Mouse (Mus musculus) cerebellum, adult 2 months (tissue): ENCODE results near the gene Gpcpd1.

Experiments used
- CTCF ChIP-seq: fragments of 200-500 bp; IDR thresholded peaks from 2 replicates; pipeline ENCODE4 v1.5.1; 2011; ENCODE audit warnings: low read depth, mild to moderate bottlenecking, control low read depth, low read length, moderate library complexity, borderline replicate concordance; ENCODE audit not compliant: insufficient read depth
- POLR2A ChIP-seq: fragments of 200-500 bp; IDR thresholded peaks from 2 replicates; pipeline ENCODE4 v1.6.1; 2011; ENCODE audit warnings: low read length, control low read depth, borderline replicate concordance; ENCODE audit not compliant: insufficient read depth

DNA sequence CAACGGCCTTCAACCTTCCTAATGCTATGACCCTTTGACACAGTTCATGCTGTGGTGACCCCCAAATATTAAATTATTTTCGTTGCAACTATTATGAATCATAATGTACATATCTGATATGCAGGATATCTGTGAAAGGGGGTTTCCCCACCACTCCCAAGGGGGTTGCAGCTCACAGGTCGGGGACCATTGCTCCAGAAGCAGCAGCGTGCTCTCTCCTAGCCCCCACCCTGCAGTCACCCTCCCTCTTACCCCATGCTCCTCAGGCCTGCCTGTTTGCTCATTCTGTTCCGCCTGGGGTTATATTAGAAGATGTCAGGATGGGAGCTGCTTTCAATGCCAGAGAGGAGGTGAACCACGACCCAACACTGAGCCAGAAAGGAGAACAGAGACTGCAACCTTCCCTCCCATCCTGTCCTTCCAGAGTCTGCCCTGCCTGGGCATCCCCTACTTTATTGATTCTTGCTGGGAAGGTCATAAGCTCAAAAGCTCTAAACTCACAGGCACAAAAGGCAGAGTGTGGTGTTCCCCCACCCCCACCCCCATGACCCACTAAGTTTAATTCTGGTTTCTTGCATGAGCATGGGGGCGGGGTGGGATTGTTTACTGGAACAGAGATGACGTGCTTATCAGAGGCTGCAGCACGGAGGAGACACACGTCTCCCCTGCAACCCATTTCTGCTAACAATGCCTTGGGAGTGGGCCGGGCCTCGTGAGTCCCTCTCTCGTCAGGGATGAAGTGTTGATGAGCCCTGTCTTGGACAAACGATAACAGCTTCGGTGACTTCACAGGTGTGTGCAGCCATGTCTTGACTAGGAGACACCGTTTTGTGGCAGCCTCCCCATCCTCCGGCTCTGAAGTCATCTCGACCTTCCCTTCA lies 69.3 kb downstream of the Gpcpd1 start:
- TF ChIP-seq CTCF (no peak), POLR2A (no peak)
